Mouse (Mus musculus) fat pad, adult 2 months (tissue): ENCODE measurements around the gene Plk3.

Source experiments
- DNase-seq: peaks from one replicate; pipeline ENCODE4 v3.0.0-alpha.2; 2011; ENCODE audit warnings: low read depth, low spot score; ENCODE audit errors: extremely low read depth

Plk3 gene

GRCm38 (mm10) chr4:117120445-117121414 lies 13.0 kb downstream of the Plk3 start:
- peak; percentile 94 for DNase-seq

- no peak for DNase-seq
These were observed 13.7 kb downstream of the Plk3 start for GRCm38 (mm10) chr4:117120052-117120444.

DNA sequence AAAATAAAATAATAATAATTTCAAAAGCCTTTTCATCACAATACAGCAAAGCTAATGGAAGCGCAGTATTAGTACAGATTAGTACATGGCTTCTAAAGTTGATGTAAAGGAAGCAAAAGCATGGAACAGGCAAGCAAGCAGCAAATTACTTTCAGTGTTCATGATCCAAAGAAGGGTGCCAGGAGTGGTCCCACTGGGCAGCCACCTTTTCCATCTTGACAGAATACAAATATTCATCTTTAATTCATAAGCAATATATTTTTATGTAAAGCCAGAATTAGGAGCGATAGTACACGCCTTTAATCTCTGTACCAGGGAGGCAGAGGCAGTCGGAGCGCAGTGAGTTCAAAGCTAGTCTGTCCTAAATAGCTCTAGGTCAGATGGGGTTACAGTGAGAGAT lies 14.1 kb downstream of the Plk3 start:
- no peak for DNase-seq

DNA sequence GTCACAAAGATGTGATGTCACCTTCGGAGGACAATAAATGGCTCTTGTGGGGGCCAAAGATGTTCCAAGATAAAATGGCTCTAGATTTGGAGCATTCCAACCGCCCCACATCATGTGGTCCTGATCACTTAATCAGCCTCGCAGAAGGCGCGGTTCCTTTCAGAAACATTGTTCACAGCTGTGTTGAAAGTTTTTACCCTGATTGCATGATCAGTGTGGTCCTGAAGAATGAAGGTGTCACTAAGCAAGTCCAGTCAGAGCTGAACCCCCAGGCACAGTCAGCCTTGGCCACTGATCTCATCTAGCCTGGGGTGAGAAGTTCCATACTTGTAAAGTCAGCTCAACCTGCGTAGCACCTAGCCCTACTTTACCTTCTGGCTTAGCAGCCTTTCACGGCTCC lies 15.8 kb downstream of the Plk3 start:
- DNase-seq = peak; percentile 54

DNA sequence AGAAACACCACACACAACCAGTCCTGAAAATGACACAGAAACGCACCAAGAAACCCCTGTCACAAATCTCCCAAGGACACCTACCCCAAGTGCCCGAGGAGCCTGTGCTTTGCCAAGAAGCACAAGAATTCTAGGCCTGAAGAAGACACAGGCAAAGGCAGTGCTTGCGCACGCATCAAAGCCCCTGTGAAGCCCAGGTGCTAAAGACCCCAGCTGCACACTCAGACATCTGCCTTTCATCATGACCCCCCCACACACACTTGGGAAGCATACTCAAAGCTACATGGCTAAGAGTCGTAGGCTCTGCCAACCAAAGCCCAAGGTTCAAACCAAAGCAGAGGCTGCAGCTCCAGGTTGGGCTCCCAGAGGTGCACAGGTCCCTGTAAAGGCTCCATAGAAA lies 18.2 kb downstream of the Plk3 start:
- no peak for DNase-seq

- DNase-seq = no peak
These were observed 20.5 kb downstream of the Plk3 start for GRCm38 (mm10) chr4:117113237-117113636.

DNA sequence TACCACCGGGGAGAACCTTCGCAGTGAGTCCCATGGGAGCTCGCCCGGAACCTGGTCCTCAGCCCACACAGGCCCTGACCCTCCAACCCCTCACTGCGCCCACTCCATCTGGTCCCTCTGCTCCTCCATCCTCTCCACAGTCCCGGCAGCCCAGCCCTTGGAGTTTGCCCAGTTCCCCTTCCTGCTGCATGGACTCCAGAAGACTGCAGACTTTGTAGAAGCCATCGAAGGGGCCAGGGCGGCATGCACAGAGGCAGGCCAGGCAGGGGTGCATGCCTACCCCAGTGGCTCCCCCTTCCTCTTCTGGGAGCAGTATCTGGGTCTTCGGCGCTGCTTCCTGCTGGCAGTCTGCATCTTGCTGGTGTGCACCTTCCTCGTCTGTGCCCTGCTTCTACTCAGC lies 22.8 kb downstream of the Plk3 start:
- DNase-seq = no peak

- DNase-seq = no peak
These were observed 23.5 kb downstream of the Plk3 start for GRCm38 (mm10) chr4:117110249-117110648.

GRCm38 (mm10) chr4:117109330-117109729 lies 24.4 kb downstream of the Plk3 start:
- DNase-seq = no peak

DNA sequence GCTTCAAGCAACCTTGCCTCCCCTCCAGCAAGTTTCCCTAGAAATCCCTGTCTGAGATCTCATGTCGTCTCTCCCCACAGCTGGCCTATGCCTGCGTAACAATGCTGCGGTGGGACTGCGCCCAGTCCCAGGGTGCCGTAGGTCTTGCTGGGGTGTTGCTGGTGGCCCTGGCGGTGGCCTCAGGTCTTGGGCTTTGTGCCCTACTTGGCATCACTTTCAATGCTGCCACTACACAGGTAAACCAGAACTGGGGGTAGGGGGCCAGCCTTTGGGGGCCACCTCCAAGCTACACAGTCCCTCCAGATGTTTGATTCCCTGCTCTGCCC lies 25.3 kb downstream of the Plk3 start:
- no peak for DNase-seq

DNA sequence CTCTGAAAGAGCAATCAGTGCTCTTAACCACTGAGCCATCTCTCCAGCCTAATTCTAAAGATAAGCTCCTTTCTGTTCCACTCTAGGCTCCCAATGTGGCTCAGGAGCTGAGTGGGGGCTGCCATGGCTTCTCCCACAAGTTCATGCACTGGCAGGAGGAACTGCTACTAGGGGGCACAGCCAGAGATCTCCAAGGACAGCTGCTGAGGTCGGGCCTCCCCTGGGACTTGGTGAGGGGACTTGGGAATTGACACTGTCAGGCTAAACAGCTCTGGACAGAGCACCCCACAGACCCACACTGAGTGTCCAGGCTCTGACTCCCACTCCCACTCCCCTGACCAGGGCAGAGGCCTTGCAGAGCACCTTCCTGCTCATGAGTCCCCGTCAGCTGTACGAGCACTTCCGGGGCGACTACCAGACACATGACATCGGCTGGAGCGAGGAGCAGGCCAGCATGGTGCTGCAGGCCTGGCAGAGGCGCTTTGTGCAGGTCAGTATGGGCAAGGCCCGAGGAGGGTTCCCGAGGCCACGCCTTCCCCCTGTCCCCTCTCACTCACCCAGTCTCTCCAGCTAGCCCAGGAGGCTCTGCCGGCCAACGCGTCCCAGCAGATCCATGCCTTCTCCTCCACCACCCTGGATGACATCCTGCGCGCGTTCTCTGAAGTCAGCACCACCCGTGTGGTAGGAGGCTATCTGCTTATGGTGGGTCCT lies 25.8 kb downstream of the Plk3 start:
- no peak for DNase-seq

- DNase-seq = no peak
These were observed 28.6 kb downstream of the Plk3 start for GRCm38 (mm10) chr4:117105127-117105526.

- DNase-seq = no peak
These were observed 29.1 kb downstream of the Plk3 start for GRCm38 (mm10) chr4:117104672-117105071.

GRCm38 (mm10) chr4:117101218-117101617 lies 32.5 kb downstream of the Plk3 start:
- no peak for DNase-seq

- no peak for DNase-seq
These were observed 33.7 kb downstream of the Plk3 start for GRCm38 (mm10) chr4:117100036-117100435.

GRCm38 (mm10) chr4:117098764-117099036 lies 35.1 kb downstream of the Plk3 start:
- no peak for DNase-seq

DNA sequence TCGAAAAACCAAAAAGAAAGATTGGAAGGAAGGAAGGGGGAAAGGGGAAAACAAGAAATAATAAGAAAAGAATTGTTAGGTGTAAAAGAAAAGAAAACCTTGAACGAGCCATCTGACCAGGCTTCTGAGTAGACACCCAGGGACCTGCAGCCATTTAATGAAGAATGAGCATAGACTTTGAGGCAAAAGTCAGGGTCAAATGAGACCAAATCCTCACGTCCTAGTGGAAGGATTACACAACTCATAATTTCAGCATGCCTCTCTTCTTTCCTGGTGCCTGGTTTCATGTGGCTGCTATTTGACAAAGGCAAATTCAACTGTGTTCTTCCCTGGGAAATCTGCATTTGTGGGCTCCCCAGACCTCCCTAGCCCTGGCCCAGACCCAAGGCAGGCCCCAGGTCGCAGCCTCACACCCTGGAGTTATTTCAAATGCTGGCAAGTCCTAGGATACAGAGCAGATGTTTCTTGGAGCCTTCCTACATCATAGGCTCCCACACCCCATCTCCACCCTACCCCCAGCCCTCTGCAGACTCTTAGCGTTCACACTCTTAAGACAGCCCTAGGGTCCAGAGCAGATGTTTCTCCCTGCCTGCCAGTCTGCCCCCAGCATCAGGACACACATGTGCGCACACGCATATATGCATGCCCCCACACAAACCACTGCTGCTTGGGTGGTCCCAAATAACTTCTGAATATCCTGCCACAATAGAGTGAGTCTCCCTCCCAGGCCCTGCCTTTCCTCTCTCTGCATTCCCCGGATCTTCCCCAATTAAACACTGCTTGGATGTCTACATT lies 35.6 kb downstream of the Plk3 start:
- no peak for DNase-seq

GRCm38 (mm10) chr4:117096666-117097065 lies 37.1 kb downstream of the Plk3 start:
- no peak for DNase-seq

GRCm38 (mm10) chr4:117095551-117096452 lies 38.0 kb downstream of the Plk3 start, which contains the start of gene Ptch2:
Ptch2 (plus strand) TSS chr4:117096075.
- DNase-seq = no peak

DNA sequence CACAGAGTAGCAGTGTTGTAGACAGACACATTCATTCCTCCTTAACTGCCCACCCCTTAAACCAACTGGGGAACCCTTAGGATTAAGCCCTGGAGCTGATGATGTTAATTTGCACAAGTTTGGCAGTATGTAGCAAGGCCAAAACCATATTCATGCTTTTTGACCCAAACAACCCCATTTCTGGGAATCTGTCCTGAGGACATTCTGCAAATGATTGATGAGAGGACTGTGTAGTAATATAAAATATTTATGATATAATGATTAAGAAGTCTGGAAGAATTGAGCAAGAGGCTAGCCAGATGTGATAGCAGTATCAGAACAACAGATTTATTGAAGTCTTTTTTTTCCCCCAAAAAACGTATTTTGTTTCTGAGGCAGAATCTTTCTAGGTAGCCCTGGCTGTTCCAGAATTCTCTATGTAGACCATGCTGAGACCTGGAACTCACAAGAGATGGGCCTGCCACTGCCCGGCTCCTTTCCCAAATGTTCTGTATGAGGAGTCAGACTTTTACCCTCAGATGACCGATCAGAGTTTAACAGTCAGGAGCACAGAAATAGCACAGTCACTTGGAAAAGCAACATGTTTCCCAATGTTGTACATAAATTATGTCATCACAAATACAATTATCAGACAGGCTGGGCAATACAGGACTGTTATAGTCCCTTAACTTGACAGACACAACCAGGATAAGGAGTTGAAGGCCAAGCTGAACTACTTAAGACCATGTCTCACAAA lies 39.0 kb downstream of the Plk3 start:
- no peak for DNase-seq
